Mouse (Mus musculus): ENCODE results near the gene Nat8f5.
"Not testable (repeated sequence)": the region's sequence is repeated elsewhere in the genome, so short reads cannot be mapped to it uniquely, and the experiment has no call there.

Gene Nat8f5

GRCm38 (mm10) chr6:85836098-85836497 is 15.3 kb upstream of the Nat8f5 start:
- not testable (repeated sequence) for DNase-seq (ENCODE audit: low spot score)

- not testable (repeated sequence) for DNase-seq (ENCODE audit: low spot score)
Measured at GRCm38 (mm10) chr6:85835104-85835503, 14.3 kb upstream of the Nat8f5 start.

GRCm38 (mm10) chr6:85834504-85835100 is 13.8 kb upstream of the Nat8f5 start:
- not testable (repeated sequence) for DNase-seq (ENCODE audit: low spot score)

DNA sequence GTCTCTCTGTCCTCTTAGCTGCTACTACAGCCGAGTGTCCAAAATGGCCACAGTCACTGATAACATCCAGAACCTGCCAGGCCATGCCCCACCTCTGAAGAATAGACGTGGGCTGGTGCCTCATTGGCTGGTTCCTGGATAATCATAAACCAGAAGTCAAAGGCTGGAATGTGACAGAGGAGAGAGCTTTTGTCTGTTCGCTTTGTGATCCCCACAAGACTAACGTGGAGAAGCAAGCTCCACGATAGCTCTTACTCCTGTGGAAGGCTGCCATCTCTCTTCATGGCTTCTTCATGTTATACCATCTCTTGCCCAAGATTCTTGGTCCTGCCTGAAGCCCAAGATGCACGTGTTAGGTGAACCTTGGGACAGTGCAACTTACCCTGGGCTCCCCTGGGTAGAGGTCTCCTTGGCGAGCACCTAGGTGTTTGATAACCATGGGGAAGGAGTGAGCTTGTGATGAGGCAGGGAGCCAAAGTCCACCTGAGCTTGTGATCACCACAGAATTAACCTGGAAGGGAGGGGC is 11.1 kb upstream of the Nat8f5 start, which contains the start of gene Nat8:
Gene Nat8 (minus strand): TSS at position 287 of the 526 bp plus-strand sequence.
- no peak for DNase-seq (ENCODE audit: low spot score)

DNA sequence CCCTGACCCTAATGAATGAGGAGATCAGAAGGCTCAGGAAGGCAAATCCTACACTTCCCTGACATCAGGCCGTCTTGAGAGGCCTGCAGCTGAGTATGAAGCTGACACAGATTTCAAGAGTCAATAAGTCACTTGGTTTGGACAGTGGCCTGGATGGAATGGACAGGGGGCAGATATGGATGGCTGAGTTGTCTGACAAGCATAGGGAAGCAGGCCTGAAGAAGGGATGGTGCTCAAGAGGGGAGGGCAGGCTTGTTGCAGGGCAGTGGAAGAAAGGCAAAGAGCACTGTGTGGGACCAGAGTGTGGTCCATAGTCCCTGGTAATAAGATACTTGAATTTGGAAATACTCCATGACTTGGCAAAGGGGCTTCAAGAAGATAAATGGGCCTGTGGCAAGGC is 8.7 kb upstream of the Nat8f5 start:
- no peak for DNase-seq (ENCODE audit: low spot score)

- no peak for DNase-seq (ENCODE audit: low spot score)
Measured at GRCm38 (mm10) chr6:85825886-85826285, 5.1 kb upstream of the Nat8f5 start.

DNA sequence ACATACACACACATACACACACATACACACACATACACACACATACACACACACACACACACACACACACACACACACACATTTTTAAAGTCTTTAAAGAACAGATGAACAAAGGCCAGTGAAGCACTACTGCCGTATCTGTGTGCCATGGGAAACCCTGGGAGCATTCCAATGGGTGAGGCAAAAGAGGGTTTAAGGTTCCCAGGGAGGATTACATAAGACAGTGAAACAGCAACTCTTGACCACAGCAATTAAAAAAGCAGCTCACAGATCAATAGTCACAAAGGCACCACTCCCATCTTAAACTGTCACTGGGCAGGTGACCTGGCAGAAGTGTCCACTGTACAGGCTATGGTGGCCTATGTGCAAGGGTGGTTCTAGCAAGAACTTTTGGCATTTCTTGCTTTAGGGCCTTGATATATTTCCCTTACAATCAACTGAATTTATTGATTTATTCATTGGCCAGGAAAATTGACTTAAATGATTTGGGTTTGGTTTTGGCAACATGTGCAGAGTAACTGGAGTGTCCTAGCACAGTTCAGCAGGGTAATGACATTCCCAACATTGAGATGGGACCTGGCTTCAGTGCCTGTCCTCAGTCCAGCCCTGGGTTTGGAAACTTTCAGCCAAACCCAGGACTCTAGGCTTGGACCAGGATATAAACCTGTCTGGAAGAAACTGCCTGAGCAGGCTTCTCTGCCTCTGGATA is 2.8 kb upstream of the Nat8f5 start:
- no peak for DNase-seq (ENCODE audit: low spot score)

DNA sequence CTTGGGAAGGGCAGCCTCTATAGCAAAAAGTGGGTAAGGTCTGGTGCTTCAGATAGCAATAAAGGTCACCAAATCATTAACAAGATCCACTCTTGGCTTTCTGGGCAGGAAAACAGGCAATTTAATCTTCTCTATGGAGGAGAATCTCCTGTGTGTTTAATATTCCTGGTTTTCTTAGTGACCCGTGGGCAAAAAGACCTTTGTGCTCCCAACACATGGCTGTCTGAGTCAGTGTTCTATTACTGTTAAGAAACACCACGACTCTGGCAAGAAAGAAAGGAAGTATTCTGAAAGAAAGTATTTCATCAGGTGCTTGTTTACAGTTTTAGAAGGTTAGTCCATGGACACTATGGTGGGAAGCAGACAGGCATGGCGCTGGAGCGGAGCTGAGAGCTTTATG is 1.5 kb upstream of the Nat8f5 start:
- DNase-seq (ENCODE audit: low spot score): no peak

- DNase-seq (ENCODE audit: low spot score): no peak
Measured at GRCm38 (mm10) chr6:85818338-85818737, 2.4 kb downstream of the Nat8f5 start.

DNA sequence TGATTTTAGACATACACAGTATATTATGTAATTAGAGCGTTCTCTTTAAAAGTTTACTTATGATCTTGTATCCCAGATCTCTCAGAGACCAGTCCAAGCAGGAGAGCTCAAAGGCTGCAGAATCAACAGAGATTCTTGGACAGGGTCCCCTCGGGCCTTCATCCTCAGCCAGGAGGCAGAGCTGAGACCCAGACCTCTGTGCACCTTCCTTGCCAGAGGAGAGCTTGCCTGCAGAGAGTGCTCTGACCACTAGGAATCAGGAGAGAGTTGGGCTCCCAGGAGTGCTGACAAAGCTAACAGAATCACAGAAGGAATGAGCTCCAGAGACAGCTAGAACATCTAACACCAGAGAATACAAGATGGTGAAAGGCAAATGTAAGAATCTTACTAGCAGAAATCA is 7.4 kb downstream of the Nat8f5 start:
- no peak for DNase-seq (ENCODE audit: low spot score)

- not testable (repeated sequence) for DNase-seq (ENCODE audit: low spot score)
Measured at GRCm38 (mm10) chr6:85810942-85811537, 9.7 kb downstream of the Nat8f5 start.

DNA sequence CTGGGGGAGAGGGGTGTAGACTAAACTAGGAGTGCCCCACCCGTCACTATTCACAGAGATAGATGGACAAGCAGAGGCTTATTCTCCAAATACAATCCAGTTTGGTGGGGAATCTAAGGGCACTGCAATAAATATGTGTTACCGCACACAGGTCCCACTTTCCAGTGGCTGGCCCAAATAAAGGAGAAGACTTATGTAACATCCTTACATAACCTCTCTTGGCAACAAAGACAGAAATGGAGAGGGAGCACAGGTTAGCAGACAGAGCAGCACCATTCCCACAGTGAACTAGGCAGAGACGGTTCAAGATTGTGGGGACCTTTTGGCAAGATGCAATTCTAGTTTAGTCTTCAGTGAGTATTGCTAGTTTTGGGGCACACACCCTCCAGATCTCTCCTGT is 10.3 kb downstream of the Nat8f5 start:
- DNase-seq (ENCODE audit: low spot score): not testable (repeated sequence)

DNA sequence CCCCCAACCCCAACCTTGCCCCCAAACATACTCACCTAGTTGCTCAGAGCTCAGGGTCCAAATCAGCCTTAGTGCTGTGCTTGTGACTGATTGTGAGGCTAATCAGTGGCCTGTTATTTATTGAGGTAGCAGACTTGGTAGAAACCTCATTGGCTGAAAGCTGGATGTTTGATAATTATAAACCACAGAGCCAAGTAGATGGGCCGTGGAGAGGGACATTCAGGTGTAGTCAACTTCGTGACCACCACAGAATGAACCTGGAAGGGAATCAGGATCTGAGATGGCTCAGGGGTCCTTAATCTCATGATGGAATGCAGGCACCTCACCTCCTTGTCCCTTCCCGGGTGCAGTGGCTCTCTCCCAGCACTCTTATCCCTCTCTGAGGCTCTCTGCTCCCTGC is 11.0 kb downstream of the Nat8f5 start:
- not testable (repeated sequence) for DNase-seq (ENCODE audit: low spot score)

- not testable (repeated sequence) for DNase-seq (ENCODE audit: low spot score)
Measured at GRCm38 (mm10) chr6:85803180-85803579, 17.6 kb downstream of the Nat8f5 start.

All from ovary, postnatal 14 days (tissue).